Mouse (Mus musculus) cortical plate, adult 2 months (tissue): ENCODE measurements at regions not wholly inside any gene's neighbourhood (a gene's known extent, or its start where the extent isn't known, plus 50 kb on each side); places are given as distances from the start of the nearest gene placed in this dataset.

Source experiments
- CTCF ChIP-seq: fragments of 200-500 bp; IDR thresholded peaks from 2 replicates; pipeline ENCODE4 v1.5.1; 2011; ENCODE audit warnings: mild to moderate bottlenecking, control low read depth, low read length; ENCODE audit not compliant: insufficient read depth; ENCODE audit errors: extremely low read depth
- POLR2A ChIP-seq: fragments of 200-500 bp; IDR thresholded peaks from 2 replicates; pipeline ENCODE4 v1.6.1; 2011; ENCODE audit warnings: mild to moderate bottlenecking, low read length, control low read depth; ENCODE audit not compliant: insufficient read depth; ENCODE audit errors: extremely low read depth

- no peak for TF ChIP-seq POLR2A
- TF ChIP-seq CTCF = no peak
Measured at GRCm38 (mm10) chr14:105427474-105427901, 169.1 kb downstream of the Ndfip2 start.
